Mouse (Mus musculus): ENCODE data around the gene Sned1.

DNA sequence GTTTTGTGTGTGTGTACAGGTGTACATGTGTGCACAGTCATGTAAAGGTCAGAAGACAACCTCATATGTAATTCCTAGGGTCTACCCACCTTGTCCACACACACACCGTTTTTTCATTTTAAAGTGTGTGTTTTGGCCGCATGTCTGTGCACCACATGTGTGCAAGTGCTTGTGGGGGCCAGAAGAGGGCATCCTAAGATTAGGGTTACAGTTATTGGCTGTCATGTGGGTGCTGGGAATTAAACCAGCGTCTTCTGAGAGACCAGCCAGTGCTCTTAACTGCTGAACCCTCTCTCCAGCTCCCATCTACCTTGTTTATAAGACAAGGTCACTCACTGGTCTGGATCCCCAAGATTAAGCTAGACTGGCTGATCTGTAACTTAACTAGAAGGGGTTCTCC lies 40.7 kb upstream of the Sned1 start:
- TF ChIP-seq CTCF (IDR thresholded peaks at IDR 0.05; ENCODE audit: extremely low read depth, insufficient read length, insufficient replicate concordance, low read depth, low read length) (no peak), POLR2A (IDR thresholded peaks at IDR 0.05; ENCODE audit: low read depth, low read length) (no peak)
